Mouse (Mus musculus) bone marrow macrophage, adult 2 months (primary cell): ENCODE data around the gene Qrich2.

Experiments
- CTCF ChIP-seq: IDR thresholded peaks from 2 replicates; pipeline ENCODE4 v1.5.1; 2012; ENCODE audit warnings: low read depth, mild to moderate bottlenecking, low read length, moderate library complexity
- POLR2A ChIP-seq: IDR thresholded peaks from 2 replicates; pipeline ENCODE4 v1.6.1; 2012; ENCODE audit warnings: mild to moderate bottlenecking, low read depth, low read length, borderline replicate concordance

DNA sequence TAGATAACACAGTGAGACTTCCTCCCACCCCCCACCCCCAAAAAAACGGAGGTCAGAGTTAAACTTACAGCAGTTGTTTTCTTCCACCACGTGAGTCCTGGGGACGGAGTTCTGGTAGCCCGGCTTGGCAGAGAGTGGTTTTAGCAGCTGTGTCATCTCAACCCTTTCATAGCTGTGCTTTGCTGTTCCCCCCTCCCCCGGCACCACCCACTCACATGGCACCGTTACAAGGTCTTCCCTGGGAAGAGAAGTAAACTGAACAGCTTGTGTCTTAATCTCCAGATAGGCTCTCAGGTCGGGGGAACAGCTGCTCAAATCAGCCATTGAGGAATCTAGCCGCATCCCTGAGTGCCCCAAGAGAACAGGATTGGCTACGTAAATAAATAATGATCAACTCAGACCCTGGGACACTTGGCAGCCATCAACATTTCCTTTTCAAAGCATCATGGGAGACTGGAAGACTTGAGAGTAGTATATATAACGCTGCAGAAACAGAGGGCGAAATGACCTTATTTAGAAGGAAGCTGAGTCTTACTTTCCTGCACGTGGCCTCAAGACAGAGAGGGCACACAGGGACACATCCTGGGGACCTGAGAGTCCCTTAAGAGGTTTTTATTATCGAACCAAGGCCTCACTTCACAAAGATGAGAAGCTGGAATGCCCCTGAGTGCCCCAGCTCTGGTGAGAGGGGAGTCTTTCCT is 28.6 kb upstream of the Qrich2 start:
- no peak for TF ChIP-seq CTCF
- no peak for TF ChIP-seq POLR2A
